Mouse (Mus musculus) heart, embryonic 16.5 days (tissue): ENCODE results near the gene Commd1. TPM values are rescaled to one million over a fixed set of nuclear protein-coding genes. Genes with fewer than 3 reads are reported as not detected.

Experiments used
- ATAC-seq: fragments of 200-750 bp; cut with Nextera tagmentation; replicated peaks from 2 replicates; pipeline ENCODE4 v1.8.0; 2017; ENCODE audit warnings: moderate number of reproducible peaks; ENCODE audit not compliant: insufficient read depth, low FRiP score; ENCODE audit errors: extremely low read depth
- H3K27ac ChIP-seq: fragments of 300-500 bp; sonication (generic); 2 replicates; pipeline ENCODE4 v1.5.1; 2014; ENCODE audit warnings: mild to moderate bottlenecking, low read length, control low read depth, moderate library complexity
- H3K27me3 ChIP-seq: fragments of 300-500 bp; sonication (generic); 2 replicates; pipeline ENCODE4 v1.6.1; 2014; ENCODE audit warnings: low read length, mixed read lengths; ENCODE audit not compliant: control insufficient read depth, insufficient read depth
- H3K36me3 ChIP-seq: fragments of 300-500 bp; sonication (generic); 2 replicates; pipeline ENCODE4 v1.6.1; 2014; ENCODE audit not compliant: control insufficient read depth, insufficient read depth
- H3K4me1 ChIP-seq: fragments of 300-500 bp; sonication (generic); 2 replicates; pipeline ENCODE4 v1.6.1; 2014; ENCODE audit warnings: low read length, mixed read lengths; ENCODE audit not compliant: control insufficient read depth, insufficient read depth
- H3K4me2 ChIP-seq: fragments of 300-500 bp; sonication (generic); 2 replicates; pipeline ENCODE4 v1.6.1; 2014; ENCODE audit warnings: low read depth, mild to moderate bottlenecking, control low read depth, low read length
- H3K4me3 ChIP-seq: fragments of 300-500 bp; sonication (generic); 2 replicates; pipeline ENCODE4 v1.5.1; 2014; ENCODE audit warnings: mild to moderate bottlenecking, control low read depth, low read length
- H3K9ac ChIP-seq: fragments of 300-500 bp; sonication (generic); 2 replicates; pipeline ENCODE4 v1.6.1; 2014; ENCODE audit warnings: low read length, control low read depth
- H3K9me3 ChIP-seq: fragments of 300-500 bp; sonication (generic); replicated peaks from 2 replicates; pipeline ENCODE4 v1.6.1; 2016; ENCODE audit warnings: low read length; ENCODE audit not compliant: control insufficient read depth
- WGBS: fragments of 180-500 bp; shearing (Covaris S2); extraction: QIAGEN DNeasy Blood & Tissue Kit; methylation state at CpG from one replicate; pipeline ENCODE4 v1.1.7; 2014; 5-methylcytosine and 5-hydroxymethylcytosine counted together
- polyA plus RNA-seq: library from polyadenylated mRNA; unstranded; fragments of >200 nt; fragmentation: Nextera tagmentation; extraction: Ambion mirVana; gene quantifications from 2 replicates; pipeline ENCODE4 v1.2.1, GENCODE M21; 2015

The Commd1 gene
- polyA plus RNA-seq, 1 experiment from 2014 or later = 350 TPM

DNA sequence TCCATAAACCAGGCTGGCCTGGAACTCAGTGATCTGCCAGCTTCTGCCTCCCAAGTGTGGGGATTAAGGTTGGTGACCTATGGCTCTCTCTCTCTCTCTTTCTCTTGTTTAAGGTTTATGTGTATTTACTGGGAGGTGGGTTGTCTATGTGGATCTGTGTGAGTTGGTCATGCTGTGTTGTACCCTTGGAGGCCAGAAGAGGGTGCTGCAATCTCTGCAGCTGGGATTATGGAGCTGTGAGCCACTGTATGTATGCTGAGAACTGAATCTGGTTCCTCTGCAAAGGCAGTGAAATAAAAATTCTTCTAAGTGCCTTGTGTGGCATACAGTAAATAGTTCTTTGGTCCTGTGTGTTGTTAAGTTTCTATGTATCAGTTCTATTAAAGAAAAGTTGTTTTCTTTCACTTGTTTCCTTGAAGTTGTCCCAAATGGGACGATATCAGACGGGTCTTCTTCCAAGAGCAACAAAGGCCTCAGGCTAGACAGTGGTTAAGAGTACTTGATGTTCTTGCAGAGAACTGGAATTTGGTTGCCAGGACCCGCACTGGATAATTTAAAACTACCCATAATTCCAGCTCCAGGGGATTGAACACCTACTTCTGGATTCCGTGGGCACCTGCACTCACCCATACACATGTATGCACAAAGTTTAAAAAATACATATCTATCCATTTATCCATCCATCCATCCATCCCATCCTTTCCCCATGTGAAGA lies 31.6 kb upstream of the Commd1 start:
- H3K36me3 ChIP-seq = no peaks in the 10 kb centered on the region
- ATAC-seq = no peak
- no peak overlapping the region for H3K4me2 ChIP-seq
- H3K4me3 ChIP-seq = no peak overlapping the region
- no peaks in the 10 kb centered on the region for H3K9me3 ChIP-seq
- H3K9ac ChIP-seq = no peak overlapping the region
- no peak overlapping the region for H3K27ac ChIP-seq
- H3K4me1 ChIP-seq = no peaks in the 10 kb centered on the region
- no peaks in the 10 kb centered on the region for H3K27me3 ChIP-seq
- 84% methylated on average over 4 of the region's 4 CpGs for WGBS

DNA sequence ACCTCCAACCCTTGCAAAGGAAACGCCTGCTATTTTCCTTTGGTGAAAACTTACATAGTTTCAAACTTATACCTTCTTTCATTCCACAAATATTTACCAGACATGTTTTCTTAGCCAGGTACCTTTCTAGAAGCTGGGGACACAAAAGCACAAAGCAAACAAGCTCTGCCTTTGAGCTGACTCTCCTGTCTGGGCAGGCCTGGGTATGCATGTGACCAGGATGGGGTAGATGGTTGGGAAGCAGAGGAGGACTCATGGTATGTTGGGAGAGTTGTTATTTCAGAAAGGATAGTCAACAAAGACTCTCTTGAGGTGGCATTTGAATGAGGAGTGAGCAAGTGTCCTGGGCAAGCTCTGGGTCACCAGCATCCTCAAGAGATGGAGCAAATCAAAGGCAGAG lies 30.9 kb upstream of the Commd1 start:
- H3K9me3 ChIP-seq = no peaks in the 10 kb centered on the region
- no peak for ATAC-seq

DNA sequence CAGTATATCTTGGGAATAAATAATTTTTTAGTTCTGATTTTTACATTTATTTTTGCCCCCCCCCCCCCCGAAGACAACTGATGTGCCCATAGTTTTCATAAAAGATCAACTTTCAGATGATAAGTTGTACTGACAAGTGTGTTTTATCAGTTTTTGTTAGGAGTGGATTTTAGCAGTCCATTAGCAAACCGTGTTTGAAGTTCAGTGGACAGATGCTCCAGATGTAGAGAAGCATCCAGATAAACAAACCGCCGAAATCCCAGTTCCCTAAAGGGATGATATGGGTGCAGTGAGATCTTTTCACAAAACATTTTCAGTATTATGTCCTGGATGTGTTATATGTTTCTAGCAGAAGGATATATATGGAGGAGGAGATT lies 26.6 kb upstream of the Commd1 start:
- Histone ChIP-seq H3K36me3 (peaks cover 9% of the 10 kb centered on the region), H3K9ac (peak overlapping the region; percentile 84), H3K27ac (no peak overlapping the region), H3K4me3 (peak overlapping the region; percentile 69), H3K9me3 (no peaks in the 10 kb centered on the region), H3K4me2 (peak overlapping the region; percentile 75), H3K27me3 (no peaks in the 10 kb centered on the region), H3K4me1 (no peaks in the 10 kb centered on the region; the same call in 1 of the 2 replicates)
- no peak for ATAC-seq
- 23% methylated on average over 4 of the region's 4 CpGs for whole genome bisulfite sequencing

More for the DNA sequence above, 30.9 kb upstream of the Commd1 start:
- no peaks in the 10 kb centered on the region for H3K4me1 ChIP-seq
- no peak overlapping the region for H3K4me3 ChIP-seq
- H3K4me2 ChIP-seq = no peak overlapping the region
- no peaks in the 10 kb centered on the region for H3K36me3 ChIP-seq
- no peak overlapping the region for H3K9ac ChIP-seq
- no peak overlapping the region for H3K27ac ChIP-seq
- H3K27me3 ChIP-seq = no peaks in the 10 kb centered on the region
- WGBS = 80% methylated on average over 1 of the region's 1 CpGs

DNA sequence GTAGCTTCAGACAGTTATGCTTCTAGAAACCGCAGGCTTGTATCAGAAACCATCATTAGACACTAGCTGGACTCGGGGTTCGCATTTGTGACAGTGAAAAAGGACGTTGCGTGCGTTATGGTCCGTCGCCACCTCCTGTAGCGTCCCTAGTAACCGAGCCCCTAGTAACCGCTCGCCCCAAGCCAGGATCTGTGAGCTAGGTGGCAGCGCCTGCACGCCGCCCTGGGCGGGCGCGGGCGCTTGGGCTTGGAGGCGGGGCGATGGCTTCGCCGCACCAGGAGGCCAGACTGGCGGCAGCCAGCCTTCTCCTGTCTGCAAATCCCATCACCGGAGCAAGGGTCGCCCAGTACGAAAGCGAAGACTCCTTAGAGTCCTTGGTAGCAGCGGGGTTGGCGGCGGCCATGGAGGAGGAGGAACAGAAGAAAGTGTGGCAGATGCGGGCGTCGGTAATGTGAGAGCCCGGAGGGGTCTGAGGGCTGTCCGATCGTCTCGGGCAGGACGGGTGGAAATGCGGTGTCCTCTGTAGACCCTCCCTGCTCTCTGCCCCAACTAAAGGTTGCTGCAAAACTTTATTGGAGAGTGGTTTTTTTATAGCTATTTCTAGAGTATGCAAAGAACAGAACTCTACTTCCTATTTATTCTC lies 26.1 kb upstream of the Commd1 start:
- no peaks in the 10 kb centered on the region for H3K27me3 ChIP-seq
- peak overlapping the region; percentile 69 for H3K4me3 ChIP-seq
- H3K4me2 ChIP-seq = peak overlapping the region; percentile 75
- H3K36me3 ChIP-seq = peaks cover 14% of the 10 kb centered on the region
- peak overlapping the region; percentile 84 for H3K9ac ChIP-seq
- H3K9me3 ChIP-seq = no peaks in the 10 kb centered on the region
- WGBS = under 1% methylated on average over 40 of the region's 40 CpGs
- H3K4me1 ChIP-seq = no peaks in the 10 kb centered on the region; the same call in 1 of the 2 replicates
- peak overlapping the region; percentile 82 for H3K27ac ChIP-seq
- peak; percentile 95 for ATAC-seq

DNA sequence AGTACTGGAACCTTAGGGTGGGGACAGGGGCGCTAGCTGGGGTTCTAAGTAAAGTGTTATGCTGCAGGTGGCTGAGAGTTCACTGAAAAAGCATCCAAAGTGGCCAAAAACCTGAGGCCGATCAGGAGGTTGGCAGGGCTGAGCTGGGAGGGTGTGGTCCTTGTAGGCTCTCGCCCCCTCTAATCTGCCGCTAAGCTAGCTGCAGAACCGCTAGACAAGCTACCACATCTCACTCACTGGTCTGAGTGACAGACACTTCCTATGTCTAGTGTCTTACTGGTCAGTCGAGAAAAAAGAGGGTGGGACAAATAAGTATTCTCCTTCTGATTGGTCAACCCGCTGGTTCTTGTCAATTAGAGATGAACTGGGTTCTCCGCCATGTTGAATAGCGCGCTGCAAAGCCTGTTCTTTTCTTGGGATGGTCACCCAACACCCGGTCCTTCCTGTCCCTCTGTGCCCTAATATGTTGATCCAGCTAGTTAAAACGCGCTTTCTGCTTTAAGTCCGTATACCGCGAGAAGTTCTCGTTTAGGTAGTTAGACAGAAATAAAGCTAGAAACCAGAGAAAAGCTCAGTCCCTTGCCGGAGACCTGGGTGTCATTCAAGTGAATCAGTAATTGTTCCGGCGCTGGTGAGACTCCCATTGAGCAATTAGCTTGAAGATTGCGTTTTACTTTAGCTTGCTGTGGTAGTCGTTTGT lies 25.4 kb upstream of the Commd1 start, which contains the start of gene Fam161a:
TSS of gene Fam161a (plus strand) at position 51 of the 700 bp plus-strand sequence.
- peaks cover 15% of the 10 kb centered on the region for H3K36me3 ChIP-seq
- ATAC-seq = peak; percentile 93
- H3K9ac ChIP-seq = peak within 1 kb of the TSS; percentile 84
- H3K4me2 ChIP-seq = peak within 1 kb of the TSS; percentile 75
- under 1% methylated on average over 22 of the region's 22 CpGs for WGBS
- peak within 1 kb of the TSS; percentile 82 for H3K27ac ChIP-seq
- no peaks in the 10 kb centered on the region; the same call in 1 of the 2 replicates for H3K4me1 ChIP-seq
- no peaks in the 10 kb centered on the region for H3K9me3 ChIP-seq
- peak within 1 kb of the TSS; percentile 69 for H3K4me3 ChIP-seq
- H3K27me3 ChIP-seq = no peaks in the 10 kb centered on the region

DNA sequence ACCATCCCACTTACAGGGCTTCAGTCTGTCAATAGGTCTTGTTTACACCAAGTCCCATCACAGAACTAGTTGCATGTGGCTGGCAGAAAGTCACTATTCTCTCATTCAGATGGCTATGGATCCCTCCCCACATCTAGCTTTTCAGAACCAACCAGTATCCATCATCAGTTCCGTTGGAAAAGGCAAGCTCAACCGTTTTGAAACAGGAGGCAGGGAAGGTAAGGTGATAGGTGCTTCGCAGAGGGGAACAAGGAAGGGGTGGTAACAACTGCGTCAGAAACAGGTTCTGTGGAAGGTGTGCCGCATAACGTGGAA lies 24.9 kb upstream of the Commd1 start:
- Histone ChIP-seq H3K4me3 (peak overlapping the region; percentile 69), H3K9me3 (no peaks in the 10 kb centered on the region), H3K27me3 (no peaks in the 10 kb centered on the region), H3K4me2 (peak overlapping the region; percentile 75), H3K27ac (peak overlapping the region; percentile 30), H3K9ac (peak overlapping the region; percentile 51), H3K36me3 (peaks cover 20% of the 10 kb centered on the region), H3K4me1 (no peaks in the 10 kb centered on the region; the same call in 1 of the 2 replicates)
- no peak for ATAC-seq
- 6% methylated on average over 6 of the region's 6 CpGs for WGBS

DNA sequence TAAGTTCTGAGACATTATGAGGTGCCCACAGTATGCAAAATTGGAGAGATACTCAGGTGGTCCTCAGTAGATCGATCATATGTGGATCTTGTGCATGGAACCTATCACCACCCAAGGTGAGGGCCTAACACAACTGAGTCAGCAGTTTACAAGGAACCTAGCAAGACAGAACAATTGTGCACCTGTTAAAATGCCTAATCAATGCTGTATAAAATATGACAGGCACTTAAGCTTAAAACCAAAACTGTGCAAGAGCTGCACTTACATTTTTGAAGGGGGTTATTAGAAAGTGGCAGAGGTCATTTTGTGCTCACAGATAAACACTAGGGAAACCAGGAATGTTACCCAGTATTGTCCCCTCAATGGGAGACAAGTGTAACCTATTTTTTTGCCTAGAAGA lies 23.1 kb upstream of the Commd1 start:
- peaks cover 36% of the 10 kb centered on the region for H3K36me3 ChIP-seq
- no peak for ATAC-seq
- H3K4me1 ChIP-seq = no peaks in the 10 kb centered on the region; the same call in 1 of the 2 replicates
- H3K4me2 ChIP-seq = no peak overlapping the region
- no peak overlapping the region for H3K4me3 ChIP-seq
- WGBS = 87% methylated on average over 1 of the region's 1 CpGs
- no peak overlapping the region for H3K9ac ChIP-seq
- no peaks in the 10 kb centered on the region for H3K27me3 ChIP-seq
- no peak overlapping the region for H3K27ac ChIP-seq
- no peaks in the 10 kb centered on the region for H3K9me3 ChIP-seq

DNA sequence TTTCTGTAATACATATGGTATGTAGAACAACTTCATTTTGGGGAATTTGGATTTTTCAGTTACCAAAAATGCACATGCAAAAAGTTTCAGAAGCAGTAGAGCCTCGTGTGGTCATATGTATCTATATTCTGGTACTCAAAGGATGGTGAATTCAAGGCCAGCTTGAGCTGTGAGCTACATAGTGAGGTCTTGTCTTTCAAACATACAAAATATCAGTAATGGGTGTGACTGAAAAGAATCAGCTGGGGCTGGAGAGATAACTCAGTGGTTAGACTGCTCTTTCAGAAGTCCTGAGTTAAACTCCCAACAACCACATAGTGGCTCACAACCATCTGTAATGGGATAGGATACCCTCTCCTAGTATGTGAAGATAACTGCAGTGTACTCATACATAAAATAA lies 16.1 kb upstream of the Commd1 start:
- 74% methylated on average over 1 of the region's 1 CpGs for WGBS
- Histone ChIP-seq H3K4me1 (no peaks in the 10 kb centered on the region), H3K4me2 (no peak overlapping the region), H3K4me3 (no peak overlapping the region), H3K9ac (no peak overlapping the region), H3K36me3 (peaks cover 70% of the 10 kb centered on the region), H3K9me3 (no peaks in the 10 kb centered on the region), H3K27me3 (no peaks in the 10 kb centered on the region), H3K27ac (no peak overlapping the region)
- no peak for ATAC-seq

DNA sequence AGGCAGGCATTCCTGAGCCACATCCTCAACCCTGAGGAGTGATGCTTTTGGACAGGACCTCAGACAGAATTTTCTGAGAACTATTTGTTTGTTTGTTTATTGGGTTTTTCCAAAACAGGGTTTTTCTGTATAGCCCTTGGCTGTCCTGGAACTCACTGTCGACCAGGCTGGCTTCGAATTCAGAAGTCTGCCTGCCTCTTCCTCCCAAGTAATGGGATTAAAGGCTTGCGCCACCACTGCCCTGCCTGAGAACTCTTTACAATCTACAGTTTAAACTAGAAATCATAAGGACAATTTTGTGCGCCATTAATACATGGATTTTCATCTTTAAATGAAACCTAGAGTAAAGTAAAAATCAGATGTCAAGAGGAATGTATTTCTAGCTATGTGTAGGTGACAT lies 13.3 kb upstream of the Commd1 start:
- Histone ChIP-seq H3K9ac (no peak overlapping the region), H3K9me3 (no peaks in the 10 kb centered on the region), H3K27ac (no peak overlapping the region), H3K36me3 (peaks cover 50% of the 10 kb centered on the region), H3K4me3 (no peak overlapping the region), H3K27me3 (no peaks in the 10 kb centered on the region), H3K4me2 (no peak overlapping the region), H3K4me1 (peaks cover 11% of the 10 kb centered on the region)
- WGBS = 96% methylated on average over 4 of the region's 4 CpGs
- no peak for ATAC-seq
